Mouse (Mus musculus) ES-E14 (cell line): ENCODE results near the gene Sapcd1. TPM values are rescaled to one million over a fixed set of nuclear protein-coding genes. Genes with fewer than 3 reads are reported as not detected.
"Not testable (repeated sequence)": the region's sequence is repeated elsewhere in the genome, so short reads cannot be mapped to it uniquely, and the experiment has no call there.

Source experiments
- DNase-seq: peaks from one replicate; pipeline ENCODE4 v3.0.0-alpha.2; 2013; ENCODE audit warnings: low read depth, low spot score
- H3K27ac ChIP-seq: 2 replicates; pipeline ENCODE4 v1.5.1; 2012; ENCODE audit warnings: low read depth, mild to moderate bottlenecking, low read length, moderate library complexity, mixed read lengths; ENCODE audit not compliant: poor library complexity, insufficient read depth, severe bottlenecking
- H3K36me3 ChIP-seq: 2 replicates; pipeline ENCODE4 v1.6.1; 2012; ENCODE audit warnings: mild to moderate bottlenecking, low read length, moderate library complexity, mixed read lengths; ENCODE audit not compliant: control insufficient read depth, poor library complexity, insufficient read depth, severe bottlenecking
- H3K4me1 ChIP-seq, 2 experiments: fragments of 150-350 bp in 1 of 2; sonication (generic) in 1 of 2; 2 replicates each; pipeline ENCODE4 v1.6.1; 2012; ENCODE audit warnings: low read length in 2 of 2, mild to moderate bottlenecking in 1 of 2, mixed read lengths in 1 of 2; ENCODE audit not compliant: control insufficient read depth in 2 of 2, insufficient read depth in 2 of 2, poor library complexity in 1 of 2
- H3K4me3 ChIP-seq, 2 experiments: fragments of 150-350 bp in 1 of 2; sonication (generic) in 1 of 2; 2 replicates each; pipeline ENCODE4 v1.5.1; 2012; ENCODE audit warnings: low read length in 2 of 2, low read depth in 1 of 2, mild to moderate bottlenecking in 1 of 2, mixed read lengths in 1 of 2; ENCODE audit not compliant: insufficient read depth in 1 of 2, poor library complexity in 1 of 2, severe bottlenecking in 1 of 2
- H3K9ac ChIP-seq: 2 replicates; pipeline ENCODE4 v1.6.1; 2012; ENCODE audit warnings: low read depth, mild to moderate bottlenecking, low read length, mixed read lengths; ENCODE audit not compliant: poor library complexity, insufficient read depth, severe bottlenecking
- H3K9me3 ChIP-seq: fragments of 150-350 bp; sonication (generic); 2 replicates; pipeline ENCODE4 v1.6.1; 2012; ENCODE audit warnings: low read depth, mild to moderate bottlenecking, low read length; ENCODE audit not compliant: control insufficient read depth, insufficient read depth
- CHD2 ChIP-seq: IDR thresholded peaks from 2 replicates; pipeline ENCODE4 v1.6.1; 2014; ENCODE audit warnings: mild to moderate bottlenecking, low read depth, low read length, inconsistent platforms
- HCFC1 ChIP-seq: IDR thresholded peaks from 2 replicates; pipeline ENCODE4 v1.6.1; 2012; ENCODE audit warnings: low read length, inconsistent platforms, borderline replicate concordance; ENCODE audit not compliant: insufficient read depth
- MAFK ChIP-seq: IDR thresholded peaks from 2 replicates; pipeline ENCODE4 v1.6.1; 2014; ENCODE audit warnings: mild to moderate bottlenecking, low read depth, low read length, inconsistent platforms; ENCODE audit not compliant: insufficient read depth
- ZC3H11A ChIP-seq: IDR thresholded peaks from 2 replicates; pipeline ENCODE4 v1.6.1; 2012; ENCODE audit warnings: low read depth, mild to moderate bottlenecking, inconsistent platforms, low read length, borderline replicate concordance
- ZNF384 ChIP-seq: IDR thresholded peaks from 2 replicates; pipeline ENCODE4 v1.6.1; 2012; ENCODE audit warnings: low read depth, low read length, inconsistent platforms
- in situ Hi-C, 2 experiments: fragments of 600-800 bp; cut with MboI; formaldehyde crosslinking; loops; one replicate each; pipeline ENCODE4 v1.15.1; 2025; ENCODE audit warnings: low sequenced_read_pairs in 2 of 2, inconsistent platforms in 1 of 2; ENCODE audit not compliant: unreplicated experiment in 2 of 2
- total RNA-seq: library from RNA; depleted of rRNA; stranded (reverse); fragments of 300-350 nt; gene quantifications from 2 replicates; pipeline ENCODE4 v1.2.3, GENCODE M21; 2012

The Sapcd1 gene
- total RNA-seq, 1 experiment, result 3.1 TPM

DNA sequence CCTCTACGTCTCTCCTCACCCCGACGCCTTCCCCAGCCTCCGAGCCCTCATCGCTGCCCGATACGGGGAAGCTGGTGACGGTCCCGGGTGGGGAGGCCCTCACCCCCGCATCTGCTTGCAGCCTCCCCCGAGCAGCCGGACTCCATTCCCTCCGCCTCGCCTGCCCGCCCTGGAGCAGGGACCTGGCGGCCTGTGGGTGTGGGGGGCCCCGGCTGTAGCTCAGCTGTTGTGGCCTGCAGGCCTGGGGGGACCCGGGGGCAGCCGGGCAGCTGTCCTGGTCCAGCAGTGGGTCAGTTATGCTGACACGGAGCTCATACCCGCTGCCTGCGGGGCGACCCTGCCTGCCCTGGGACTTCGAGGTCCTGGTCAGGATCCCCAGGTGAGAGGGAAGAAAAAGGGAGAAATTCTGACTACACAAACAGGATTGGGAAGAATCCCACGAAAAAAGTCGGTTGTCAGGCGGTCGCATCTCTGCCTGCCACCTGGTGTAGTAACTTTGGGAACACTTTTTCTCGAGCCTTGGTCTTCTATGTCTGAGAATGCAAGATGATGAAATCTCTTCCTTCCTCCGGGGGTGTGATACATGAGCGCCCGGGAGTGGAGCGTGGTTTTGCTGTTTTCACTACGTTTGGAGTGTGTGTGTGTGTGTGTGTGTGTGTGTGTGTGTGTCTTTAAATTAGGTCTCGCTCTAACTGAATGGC is 26.2 kb downstream of the Sapcd1 start:
- H3K9ac ChIP-seq, result peak overlapping the region; percentile 93
- H3K4me1 ChIP-seq, result peaks cover 13 to 22% of the 10 kb centered on the region in 2 experiments
- peaks cover 32% of the 10 kb centered on the region for H3K36me3 ChIP-seq
- H3K4me3 ChIP-seq, result peak overlapping the region; percentile 69 to 80
- H3K9me3 ChIP-seq, result no peaks in the 10 kb centered on the region
- H3K27ac ChIP-seq, result peak overlapping the region; percentile 85
- no peak for DNase-seq
- TF ChIP-seq ZNF384 (no peak), ZC3H11A (no peak), CHD2 (no peak), HCFC1 (no peak), MAFK (no peak)
- in situ Hi-C loops, result loop anchor here in 1 of 2 experiments (25.0 kb wide), 1 partner anchor 111 kb away; the partner anchor contains the start of genes Csnk2b, Gpank1, Ly6g5b and Ly6g5c

- H3K27ac ChIP-seq, result peak within 1 kb of the TSS; percentile 85
- peaks cover 13 to 24% of the 10 kb centered on the region in 2 experiments for H3K4me1 ChIP-seq
- H3K9ac ChIP-seq, result peak within 1 kb of the TSS; percentile 93
- in situ Hi-C loops, result loop anchor here in 1 of 2 experiments (25.0 kb wide), 1 partner anchor 111 kb away; the partner anchor contains the start of genes Csnk2b, Gpank1, Ly6g5b and Ly6g5c
- H3K9me3 ChIP-seq, result no peaks in the 10 kb centered on the region
- peaks cover 32% of the 10 kb centered on the region for H3K36me3 ChIP-seq
- peak within 1 kb of the TSS; percentile 69 to 80 for H3K4me3 ChIP-seq
- no peak for TF ChIP-seq CHD2
- no peak for TF ChIP-seq ZNF384
- no peak; the same call in 1 of the 2 replicates for TF ChIP-seq HCFC1
- no peak for TF ChIP-seq MAFK
- no peak for TF ChIP-seq ZC3H11A
- DNase-seq, result peak; percentile 72
These were observed 26.9 kb downstream of the Sapcd1 start, which contains the start of gene Vars for GRCm38 (mm10) chr17:35000717-35001451. TSS of gene Vars (plus strand) at chr17:35000987.

GRCm38 (mm10) chr17:34999871-35000716 is 27.7 kb downstream of the Sapcd1 start:
- peaks cover 24% of the 10 kb centered on the region for H3K36me3 ChIP-seq
- H3K27ac ChIP-seq, result peak overlapping the region; percentile 85
- H3K4me3 ChIP-seq, result peak overlapping the region; percentile 69 to 80
- H3K9ac ChIP-seq, result peak overlapping the region; percentile 93
- not testable (repeated sequence) for H3K9me3 ChIP-seq, DNase-seq
- in situ Hi-C loops, result loop anchor here in 1 of 2 experiments (25.0 kb wide), 1 partner anchor 112 kb away; the partner anchor contains the start of genes Csnk2b, Gpank1, Ly6g5b and Ly6g5c
- H3K4me1 ChIP-seq, result peaks cover 13 to 22% of the 10 kb centered on the region in 2 experiments
